Mouse (Mus musculus) kidney, embryonic 16.5 days (tissue): ENCODE data around the gene Smad3. TPM values are rescaled to one million over a fixed set of nuclear protein-coding genes. Genes with fewer than 3 reads are reported as not detected.
A peak's percentile ranks its signal among the peaks of the same experiment; 100 is the strongest.

ENCODE experiments used
- ATAC-seq: fragments of 200-750 bp; cut with Nextera tagmentation; 2 replicates; pipeline ENCODE4 v1.8.0; 2017; ENCODE audit warnings: moderate TSS enrichment; ENCODE audit not compliant: low FRiP score, low TSS enrichment
- H3K27ac ChIP-seq: fragments of 300-500 bp; sonication (generic); 2 replicates; pipeline ENCODE4 v1.5.1; 2014; ENCODE audit warnings: low read length
- H3K27me3 ChIP-seq: fragments of 300-500 bp; sonication (generic); 2 replicates; pipeline ENCODE4 v1.6.1; 2014; ENCODE audit warnings: low read length, control low read depth, mixed read lengths; ENCODE audit not compliant: insufficient read depth
- H3K36me3 ChIP-seq: fragments of 300-500 bp; sonication (generic); 2 replicates; pipeline ENCODE4 v1.6.1; 2014; ENCODE audit warnings: low read length, control low read depth, mixed read lengths; ENCODE audit not compliant: insufficient read depth
- H3K4me1 ChIP-seq: fragments of 300-500 bp; sonication (generic); 2 replicates; pipeline ENCODE4 v1.6.1; 2014; ENCODE audit warnings: low read length, control low read depth, mixed read lengths; ENCODE audit not compliant: insufficient read depth
- H3K4me2 ChIP-seq: fragments of 300-500 bp; sonication (generic); replicated peaks from 2 replicates; pipeline ENCODE4 v1.6.1; 2014; ENCODE audit warnings: low read depth, low read length
- H3K4me3 ChIP-seq: fragments of 300-500 bp; sonication (generic); 2 replicates; pipeline ENCODE4 v1.5.1; 2014; ENCODE audit warnings: mild to moderate bottlenecking, low read length
- H3K9ac ChIP-seq: fragments of 300-500 bp; sonication (generic); replicated peaks from 2 replicates; pipeline ENCODE4 v1.6.1; 2014; ENCODE audit warnings: low read length
- H3K9me3 ChIP-seq: fragments of 300-500 bp; sonication (generic); 2 replicates; pipeline ENCODE4 v1.6.1; 2016; ENCODE audit warnings: low read length, control low read depth
- WGBS: fragments of 180-500 bp; shearing (Covaris S2); extraction: QIAGEN DNeasy Blood & Tissue Kit; methylation state at CpG from one replicate; pipeline ENCODE4 v1.1.7; 2014; 5-methylcytosine and 5-hydroxymethylcytosine counted together
- polyA plus RNA-seq: library from polyadenylated mRNA; unstranded; fragments of >200 nt; fragmentation: Nextera tagmentation; extraction: Ambion mirVana; gene quantifications from 2 replicates; pipeline ENCODE4 v1.2.1, GENCODE M21; 2015

The Smad3 gene
- polyA plus RNA-seq, 1 experiment from 2014 or later, result 27.8 TPM

GRCm38 (mm10) chr9:63663222-63663621 is 94.6 kb downstream of the Smad3 start:
- Histone ChIP-seq H3K9ac (no peak overlapping the region; the same call in 1 of the 2 replicates), H3K27me3 (no peaks in the 10 kb centered on the region), H3K9me3 (no peaks in the 10 kb centered on the region), H3K27ac (peak overlapping the region; percentile 88), H3K36me3 (peaks cover 16% of the 10 kb centered on the region), H3K4me3 (no peak overlapping the region), H3K4me1 (peaks cover 63% of the 10 kb centered on the region), H3K4me2 (no peak overlapping the region)
- WGBS, result 25% methylated on average over 10 of the region's 10 CpGs
- ATAC-seq, result peak; percentile 40; the same call in 1 of the 2 replicates

- H3K9ac ChIP-seq, result no peak overlapping the region; the same call in 1 of the 2 replicates
- no peak for ATAC-seq
- H3K4me1 ChIP-seq, result peaks cover 59% of the 10 kb centered on the region
- H3K36me3 ChIP-seq, result peaks cover 16% of the 10 kb centered on the region
- no peak overlapping the region for H3K4me3 ChIP-seq
- 34% methylated on average over 7 of the region's 7 CpGs for WGBS
- H3K27ac ChIP-seq, result peak overlapping the region; percentile 88
- H3K27me3 ChIP-seq, result no peaks in the 10 kb centered on the region
- no peaks in the 10 kb centered on the region for H3K9me3 ChIP-seq
- H3K4me2 ChIP-seq, result no peak overlapping the region
Observed at GRCm38 (mm10) chr9:63662759-63663158, 95.0 kb downstream of the Smad3 start.

GRCm38 (mm10) chr9:63660691-63661090 is 97.1 kb downstream of the Smad3 start:
- Histone ChIP-seq H3K9me3 (no peaks in the 10 kb centered on the region), H3K9ac (no peak overlapping the region), H3K4me3 (no peak overlapping the region), H3K36me3 (peaks cover 21% of the 10 kb centered on the region), H3K27me3 (no peaks in the 10 kb centered on the region), H3K4me1 (peaks cover 41% of the 10 kb centered on the region), H3K4me2 (no peak overlapping the region), H3K27ac (no peak overlapping the region)
- no peak for ATAC-seq
- WGBS, result 75% methylated on average over 3 of the region's 3 CpGs

- no peak overlapping the region for H3K9ac ChIP-seq
- H3K4me3 ChIP-seq, result no peak overlapping the region
- peaks cover 35% of the 10 kb centered on the region for H3K4me1 ChIP-seq
- peaks cover 27% of the 10 kb centered on the region for H3K36me3 ChIP-seq
- no peak for ATAC-seq
- 92% methylated on average over 4 of the region's 4 CpGs for WGBS
- H3K4me2 ChIP-seq, result no peak overlapping the region
- no peaks in the 10 kb centered on the region for H3K27me3 ChIP-seq
- no peaks in the 10 kb centered on the region for H3K9me3 ChIP-seq
- no peak overlapping the region for H3K27ac ChIP-seq
Observed at GRCm38 (mm10) chr9:63660061-63660460, 97.7 kb downstream of the Smad3 start.

GRCm38 (mm10) chr9:63658970-63659371 is 98.8 kb downstream of the Smad3 start:
- Histone ChIP-seq H3K9me3 (no peaks in the 10 kb centered on the region), H3K4me2 (no peak overlapping the region), H3K9ac (no peak overlapping the region), H3K36me3 (peaks cover 35% of the 10 kb centered on the region), H3K27ac (no peak overlapping the region; the same call in 1 of the 2 replicates), H3K4me1 (peaks cover 27% of the 10 kb centered on the region), H3K27me3 (no peaks in the 10 kb centered on the region), H3K4me3 (no peak overlapping the region)
- ATAC-seq, result no peak
- 74% methylated on average over 5 of the region's 5 CpGs for WGBS

- H3K4me1 ChIP-seq, result peaks cover 27% of the 10 kb centered on the region
Observed at GRCm38 (mm10) chr9:63658436-63658835, 99.4 kb downstream of the Smad3 start.

GRCm38 (mm10) chr9:63657167-63657566 is 100.6 kb downstream of the Smad3 start:
- ATAC-seq, result no peak

More at GRCm38 (mm10) chr9:63658436-63658835, 99.4 kb downstream of the Smad3 start:
- Histone ChIP-seq H3K9me3 (no peaks in the 10 kb centered on the region), H3K27me3 (no peaks in the 10 kb centered on the region), H3K4me3 (no peak overlapping the region), H3K9ac (no peak overlapping the region), H3K36me3 (peaks cover 41% of the 10 kb centered on the region), H3K27ac (no peak overlapping the region), H3K4me2 (no peak overlapping the region)
- ATAC-seq, result no peak
- WGBS, result 89% methylated on average over 9 of the region's 9 CpGs

GRCm38 (mm10) chr9:63655092-63655491 is 102.7 kb downstream of the Smad3 start:
- H3K4me2 ChIP-seq, result no peak overlapping the region
- no peak overlapping the region for H3K4me3 ChIP-seq
- H3K4me1 ChIP-seq, result peaks cover 29% of the 10 kb centered on the region
- WGBS, result 69% methylated on average over 1 of the region's 1 CpGs
- no peak overlapping the region for H3K9ac ChIP-seq
- ATAC-seq, result no peak
- no peaks in the 10 kb centered on the region for H3K27me3 ChIP-seq
- H3K36me3 ChIP-seq, result peaks cover 47% of the 10 kb centered on the region
- no peak overlapping the region for H3K27ac ChIP-seq
- H3K9me3 ChIP-seq, result no peaks in the 10 kb centered on the region

More at GRCm38 (mm10) chr9:63657167-63657566, 100.6 kb downstream of the Smad3 start:
- H3K4me3 ChIP-seq, result no peak overlapping the region
- no peak overlapping the region for H3K9ac ChIP-seq
- H3K27me3 ChIP-seq, result no peaks in the 10 kb centered on the region
- no peak overlapping the region for H3K4me2 ChIP-seq
- WGBS, result 43% methylated on average over 4 of the region's 4 CpGs
- no peaks in the 10 kb centered on the region for H3K9me3 ChIP-seq
- H3K27ac ChIP-seq, result peak overlapping the region; percentile 4; the same call in 1 of the 2 replicates
- H3K36me3 ChIP-seq, result peaks cover 48% of the 10 kb centered on the region
- peaks cover 20% of the 10 kb centered on the region for H3K4me1 ChIP-seq

- Histone ChIP-seq H3K4me3 (no peak overlapping the region), H3K27me3 (no peaks in the 10 kb centered on the region), H3K9me3 (no peaks in the 10 kb centered on the region), H3K4me1 (peaks cover 29% of the 10 kb centered on the region), H3K36me3 (peaks cover 52% of the 10 kb centered on the region), H3K9ac (no peak overlapping the region), H3K27ac (no peak overlapping the region), H3K4me2 (no peak overlapping the region)
- ATAC-seq, result no peak
- WGBS, result 93% methylated on average over 8 of the region's 8 CpGs
Observed at GRCm38 (mm10) chr9:63654575-63654974, 103.2 kb downstream of the Smad3 start.

- WGBS, result 32% methylated on average over 7 of the region's 7 CpGs
- H3K36me3 ChIP-seq, result peaks cover 59% of the 10 kb centered on the region
- H3K27ac ChIP-seq, result peak overlapping the region; percentile 66
- H3K9me3 ChIP-seq, result no peaks in the 10 kb centered on the region
- H3K9ac ChIP-seq, result 0 out of 2 replicates have a peak overlapping the region, but pooled peaks have one; percentile 29
- no peak overlapping the region for H3K4me2 ChIP-seq
- peaks cover 29% of the 10 kb centered on the region for H3K4me1 ChIP-seq
- no peak; the same call in 1 of the 2 replicates for ATAC-seq
- no peak overlapping the region for H3K4me3 ChIP-seq
- H3K27me3 ChIP-seq, result no peaks in the 10 kb centered on the region
Observed at GRCm38 (mm10) chr9:63653666-63654065, 104.1 kb downstream of the Smad3 start.
